Mouse (Mus musculus) CH12.LX (cell line): ENCODE results near the gene Hspa12a.

Experiments used
- CTCF ChIP-seq, 2 experiments: IDR thresholded peaks in 1 of 2; conservative IDR thresholded peaks in 1 of 2; 2 replicates each; pipeline ENCODE4 v1.5.1; 2011 to 2012; ENCODE audit warnings: low read depth in 2 of 2, low read length in 2 of 2, improper control_type of control experiment in 1 of 2, inconsistent platforms in 1 of 2, mild to moderate bottlenecking in 1 of 2, moderate library complexity in 1 of 2
- MAX ChIP-seq: IDR thresholded peaks from 2 replicates; pipeline ENCODE4 v1.6.1; 2011; ENCODE audit warnings: low read length, improper control_type of control experiment

- TF ChIP-seq MAX: no peak
- no peak for TF ChIP-seq CTCF (conservative IDR thresholded peaks at IDR 0.05 in 1 of 2, IDR thresholded peaks at IDR 0.05 in 1 of 2; ENCODE audit: low read depth in 2 of 2, low read length in 2 of 2)
Observed at GRCm38 (mm10) chr19:58856129-58856855, 87.2 kb downstream of the Hspa12a start.
